Mouse (Mus musculus) c-Kit-positive CD71-positive TER-119-negative erythroid progenitor cells, embryonic 14.5 days (primary cell): ENCODE data around the gene Faap100.
"Not testable (repeated sequence)": the region's sequence is repeated elsewhere in the genome, so short reads cannot be mapped to it uniquely, and the experiment has no call there.

Experiments
- DNase-seq: peaks from one replicate; pipeline ENCODE4 v3.0.0-alpha.2; 2013; ENCODE audit warnings: low read depth

Faap100 gene

GRCm38 (mm10) chr11:120378611-120379540 lies at the start of gene Faap100:
Gene Faap100, minus strand, starts transcription at chr11:120378764.
- peak; percentile 90 for DNase-seq

- no peak for DNase-seq
Measured at GRCm38 (mm10) chr11:120426727-120427126, 48.2 kb upstream of the Faap100 start.

- peak; percentile 58 for DNase-seq
Measured at GRCm38 (mm10) chr11:120423569-120424295, 45.2 kb upstream of the Faap100 start.

GRCm38 (mm10) chr11:120422651-120423568 lies 44.3 kb upstream of the Faap100 start:
- no peak for DNase-seq

DNA sequence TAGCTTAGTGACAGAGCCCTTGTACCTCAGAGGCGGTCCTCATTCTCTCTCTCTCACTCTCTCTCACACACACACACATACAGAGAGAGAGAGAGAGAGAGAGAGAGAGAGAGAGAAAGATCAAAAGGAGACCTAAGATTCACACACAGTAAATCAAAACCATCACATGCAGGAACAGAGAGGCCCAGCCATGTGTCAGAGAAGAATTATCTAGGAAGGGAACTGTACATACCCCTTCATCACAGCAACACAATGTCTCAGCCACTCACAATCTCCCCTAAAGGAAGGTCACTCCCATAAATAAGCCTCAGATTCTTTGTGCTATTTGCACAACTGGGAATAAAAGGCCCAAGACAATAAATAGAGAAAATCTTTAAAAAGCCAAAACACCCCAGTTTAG lies 40.0 kb upstream of the Faap100 start:
- DNase-seq = no peak

- DNase-seq = no peak
Measured at GRCm38 (mm10) chr11:120417852-120418251, 39.3 kb upstream of the Faap100 start.

- DNase-seq = not testable (repeated sequence)
Measured at GRCm38 (mm10) chr11:120413621-120414020, 35.1 kb upstream of the Faap100 start.

DNA sequence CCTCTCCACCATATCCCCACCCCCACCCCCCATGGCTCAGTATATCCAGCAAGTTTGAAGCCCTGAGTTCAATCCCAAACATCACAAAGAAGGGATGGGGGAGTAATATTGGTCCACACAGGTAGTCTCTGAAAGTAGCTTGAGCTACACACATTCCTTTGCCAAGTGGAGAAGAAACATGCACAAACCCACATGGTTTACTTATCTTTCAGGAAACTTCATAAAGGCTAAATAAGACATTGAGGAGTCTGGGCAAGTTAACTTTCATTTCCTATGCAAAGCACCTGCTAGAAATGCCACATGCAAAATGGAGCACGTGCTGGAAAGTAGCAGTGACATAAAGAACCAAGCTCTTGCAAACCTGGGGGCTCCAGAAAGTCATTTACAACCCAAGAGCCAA lies 27.9 kb upstream of the Faap100 start:
- DNase-seq = no peak

DNA sequence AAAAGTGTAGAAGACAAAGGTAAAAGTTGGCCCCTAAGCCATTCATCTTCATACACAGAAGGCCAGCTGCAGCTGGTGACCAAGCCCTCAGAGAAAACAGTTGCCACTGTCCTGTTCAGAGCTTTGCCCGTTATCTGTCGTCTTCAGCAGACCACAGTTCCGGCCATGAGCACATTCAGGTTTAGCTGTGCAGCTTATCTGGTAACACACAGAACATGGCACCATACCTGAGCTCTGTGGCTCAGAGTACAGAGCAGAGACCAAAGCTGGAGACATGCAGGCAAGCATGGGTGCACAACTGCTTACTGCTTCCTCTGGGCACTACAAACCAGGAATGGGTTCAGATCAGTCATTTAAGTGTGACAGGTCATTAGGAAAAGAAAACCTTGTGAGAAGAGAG lies 27.3 kb upstream of the Faap100 start:
- DNase-seq = peak; percentile 69

DNA sequence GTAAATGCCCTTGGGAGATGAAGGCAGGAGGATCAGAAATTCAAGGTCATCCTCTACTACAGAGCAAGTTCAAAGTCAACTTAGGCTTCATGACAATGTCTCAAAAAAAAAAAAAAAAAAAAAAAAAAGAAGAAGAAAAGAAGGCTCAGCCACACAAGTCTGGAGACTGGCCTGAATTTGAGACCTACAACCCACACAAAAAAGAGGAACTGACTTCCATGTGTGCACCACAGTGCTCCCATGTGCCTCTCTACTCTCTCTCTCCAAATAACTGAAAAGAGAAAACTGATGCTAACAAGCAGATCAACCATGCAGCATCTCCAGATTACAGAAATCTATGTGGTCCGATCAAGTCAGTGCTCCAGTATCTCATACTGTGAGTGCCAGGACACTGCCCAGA lies 26.2 kb upstream of the Faap100 start:
- no peak for DNase-seq

DNA sequence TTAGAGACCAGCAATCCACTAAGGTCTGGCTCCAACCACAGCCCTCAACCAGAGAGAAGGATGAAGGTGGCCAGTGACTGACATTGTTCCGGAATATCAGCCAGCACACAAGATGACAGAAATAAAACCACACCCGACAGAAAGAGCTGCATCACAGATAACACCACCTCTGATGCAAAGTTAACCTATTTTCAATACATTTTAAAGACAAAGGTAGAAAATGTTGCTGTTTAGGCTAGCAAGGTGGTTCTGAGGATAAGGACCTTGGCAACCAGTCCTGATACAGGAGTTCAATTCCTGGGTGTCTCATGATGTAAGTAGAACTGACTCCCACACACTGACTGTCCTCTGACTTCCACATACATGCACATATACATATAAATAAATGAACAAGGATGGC lies 20.8 kb upstream of the Faap100 start:
- DNase-seq = peak; percentile 59

DNA sequence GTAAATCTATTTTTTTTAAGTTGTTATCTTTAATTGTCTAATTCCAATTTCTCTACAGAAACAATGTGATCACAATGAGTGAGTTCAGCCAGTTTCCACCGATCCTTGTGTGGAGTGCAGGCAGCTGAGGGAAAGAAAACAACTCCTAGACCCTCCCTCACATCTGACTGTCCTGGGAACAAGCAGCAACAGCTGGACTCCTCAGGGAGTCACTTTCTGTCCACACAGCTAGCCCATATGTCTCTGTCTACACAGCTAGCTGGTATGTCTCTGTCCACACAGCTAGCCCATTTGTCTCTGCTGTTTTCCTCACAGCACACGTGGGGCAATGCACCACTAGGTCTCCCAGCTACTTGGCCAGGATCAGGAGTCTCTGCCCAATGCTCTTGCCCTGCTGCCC lies 19.0 kb upstream of the Faap100 start:
- DNase-seq = no peak

GRCm38 (mm10) chr11:120395661-120396060 lies 17.1 kb upstream of the Faap100 start:
- no peak for DNase-seq

- DNase-seq = no peak
Measured at GRCm38 (mm10) chr11:120388580-120388979, 10.0 kb upstream of the Faap100 start.

DNA sequence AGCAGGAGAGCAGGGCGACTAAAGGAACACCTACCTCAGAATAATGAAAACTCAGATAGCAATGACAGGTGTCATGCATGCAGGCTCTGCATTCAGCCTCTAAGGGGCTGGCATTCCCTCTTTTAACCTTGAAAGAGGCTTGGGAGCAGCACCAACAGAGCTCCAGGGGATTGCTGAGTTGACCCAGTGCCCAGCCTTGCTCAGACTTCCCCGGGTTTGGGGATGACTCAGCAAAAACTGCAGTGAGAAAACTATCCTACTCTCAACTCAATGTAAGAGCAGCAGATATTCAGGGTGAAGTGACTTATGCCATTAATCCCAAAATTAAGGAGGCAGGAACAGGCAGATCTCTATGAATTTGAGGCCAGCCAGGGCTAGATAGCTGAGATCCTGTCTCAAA lies 8.6 kb upstream of the Faap100 start:
- no peak for DNase-seq

DNA sequence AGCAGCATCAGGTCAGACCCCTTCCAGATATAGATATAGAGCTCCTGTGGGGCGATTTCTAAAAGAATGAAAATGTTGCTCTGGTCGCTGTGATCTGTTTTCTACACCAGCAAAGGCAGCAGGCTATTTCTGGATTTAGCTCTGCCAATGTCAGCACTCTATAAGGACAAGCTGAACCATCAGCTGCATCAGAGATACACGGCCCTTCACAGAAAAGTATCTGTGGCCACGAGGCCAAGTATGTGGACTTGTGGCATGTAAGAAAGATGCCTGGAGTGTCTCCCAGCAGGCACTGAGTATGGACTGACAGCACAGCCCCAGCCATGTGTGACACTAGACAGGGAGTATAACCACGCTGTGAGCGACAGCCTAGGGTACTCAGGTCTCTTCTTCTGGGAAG lies 8.1 kb upstream of the Faap100 start:
- DNase-seq = no peak

DNA sequence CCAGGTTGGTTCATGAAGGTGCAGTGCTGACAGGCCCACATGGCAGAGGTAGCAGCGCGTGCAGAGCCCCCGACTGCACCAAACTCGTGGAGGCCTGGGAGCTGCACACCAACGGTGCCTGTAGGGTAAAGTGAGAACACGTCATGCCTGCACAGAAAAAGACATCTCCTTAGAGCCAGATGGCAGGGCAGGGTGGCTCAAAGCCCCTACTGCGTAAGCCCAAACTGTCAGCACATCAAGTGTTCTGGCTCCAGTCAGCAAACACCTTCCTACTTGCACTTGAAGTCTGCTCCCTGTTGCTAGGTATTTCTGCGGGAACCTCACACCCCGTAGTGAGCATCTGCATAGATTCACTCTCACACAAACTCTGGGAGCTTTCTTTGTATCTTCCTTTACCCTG lies 3.9 kb upstream of the Faap100 start:
- DNase-seq = no peak

GRCm38 (mm10) chr11:120381157-120381556 lies 2.6 kb upstream of the Faap100 start:
- DNase-seq = no peak

GRCm38 (mm10) chr11:120380271-120380670 lies 1.7 kb upstream of the Faap100 start:
- DNase-seq = no peak

DNA sequence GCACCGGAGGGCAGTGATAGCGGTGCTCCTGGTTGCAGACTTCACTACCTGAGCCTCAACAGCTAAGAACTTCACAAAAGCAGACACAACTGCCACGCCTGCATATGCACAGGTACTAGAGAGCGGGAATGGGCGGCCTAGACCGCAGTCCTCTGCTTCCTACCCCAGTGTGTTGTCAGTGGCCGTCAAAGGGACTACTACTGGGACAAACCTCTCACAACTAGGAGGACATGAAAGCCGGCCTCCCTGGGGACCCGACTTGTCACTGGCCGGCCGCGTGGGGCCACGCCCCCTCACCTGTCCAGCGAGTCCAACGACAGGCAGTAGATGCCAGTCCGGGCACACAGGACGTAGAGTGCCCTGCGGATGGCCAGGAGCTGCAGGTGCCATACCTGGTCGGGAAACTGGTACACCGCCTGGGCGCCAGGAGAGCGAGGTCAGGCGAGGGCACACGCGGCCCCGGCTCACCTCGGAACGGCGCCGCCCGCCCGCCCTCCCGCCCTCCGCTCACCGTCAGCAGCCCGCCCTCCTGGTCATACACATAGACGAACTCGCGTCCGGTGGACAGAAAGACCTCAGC lies 443 bp downstream of the Faap100 start:
- DNase-seq = no peak

GRCm38 (mm10) chr11:120377337-120377736 lies 1.2 kb downstream of the Faap100 start:
- DNase-seq = no peak
